Mouse (Mus musculus) midbrain, embryonic 16.5 days (tissue): ENCODE measurements at regions not wholly inside any gene's neighbourhood (a gene's known extent, or its start where the extent isn't known, plus 50 kb on each side); places are given as distances from the start of the nearest gene placed in this dataset.

Source experiments
- ATAC-seq: fragments of 200-750 bp; cut with Nextera tagmentation; 2 replicates; pipeline ENCODE4 v1.8.0; 2017; ENCODE audit warnings: moderate TSS enrichment
- H3K27ac ChIP-seq: fragments of 300-500 bp; sonication (generic); 2 replicates; pipeline ENCODE4 v1.5.1; 2014; ENCODE audit warnings: mild to moderate bottlenecking, low read length, mixed read lengths
- H3K27me3 ChIP-seq: fragments of 300-500 bp; sonication (generic); 2 replicates; pipeline ENCODE4 v1.6.1; 2014; ENCODE audit warnings: low read depth, low read length, mixed read lengths; ENCODE audit not compliant: control insufficient read depth, insufficient read depth
- H3K36me3 ChIP-seq: fragments of 300-500 bp; sonication (generic); 2 replicates; pipeline ENCODE4 v1.6.1; 2014; ENCODE audit warnings: mild to moderate bottlenecking, low read length, moderate library complexity, mixed read lengths; ENCODE audit not compliant: control insufficient read depth, insufficient read depth
- H3K4me1 ChIP-seq: fragments of 300-500 bp; sonication (generic); 2 replicates; pipeline ENCODE4 v1.6.1; 2014; ENCODE audit warnings: mild to moderate bottlenecking, low read length, mixed read lengths; ENCODE audit not compliant: control insufficient read depth, insufficient read depth
- H3K4me2 ChIP-seq: fragments of 300-500 bp; sonication (generic); 2 replicates; pipeline ENCODE4 v1.6.1; 2014; ENCODE audit warnings: mild to moderate bottlenecking, low read length, mixed read lengths
- H3K4me3 ChIP-seq: fragments of 300-500 bp; sonication (generic); 2 replicates; pipeline ENCODE4 v1.5.1; 2014; ENCODE audit warnings: low read depth, mild to moderate bottlenecking, low read length, moderate library complexity, mixed read lengths
- H3K9ac ChIP-seq: fragments of 300-500 bp; sonication (generic); 2 replicates; pipeline ENCODE4 v1.6.1; 2014; ENCODE audit warnings: low read depth, low read length, mixed read lengths
- H3K9me3 ChIP-seq: fragments of 300-500 bp; sonication (generic); replicated peaks from 2 replicates; pipeline ENCODE4 v1.6.1; 2014; ENCODE audit warnings: mild to moderate bottlenecking, low read length, mixed read lengths; ENCODE audit not compliant: control insufficient read depth, poor library complexity, severe bottlenecking
- WGBS: fragments of 180-500 bp; shearing (Covaris S2); extraction: QIAGEN DNeasy Blood & Tissue Kit; methylation state at CpG from one replicate; pipeline ENCODE4 v1.1.7; 2014; 5-methylcytosine and 5-hydroxymethylcytosine counted together

- H3K4me1 ChIP-seq: no peaks in the 10 kb centered on the region
- no peaks in the 10 kb centered on the region; the same call in 1 of the 2 replicates for H3K27me3 ChIP-seq
- H3K36me3 ChIP-seq: no peaks in the 10 kb centered on the region
- H3K9me3 ChIP-seq: no peaks in the 10 kb centered on the region
- H3K4me3 ChIP-seq: no peak overlapping the region
- H3K27ac ChIP-seq: no peak overlapping the region
- no peak for ATAC-seq
- 86% methylated on average over 11 of the region's 11 CpGs for WGBS
- no peak overlapping the region for H3K4me2 ChIP-seq
- H3K9ac ChIP-seq: no peak overlapping the region
Observed at GRCm38 (mm10) chr13:71359112-71359511, 517.5 kb upstream of the Adamts16 start.

GRCm38 (mm10) chr13:71350787-71351186 is 509.2 kb upstream of the Adamts16 start:
- Histone ChIP-seq H3K9ac (no peak overlapping the region), H3K36me3 (no peaks in the 10 kb centered on the region), H3K27ac (no peak overlapping the region), H3K4me3 (no peak overlapping the region), H3K4me2 (no peak overlapping the region), H3K9me3 (no peaks in the 10 kb centered on the region), H3K4me1 (0 out of 2 replicates have a peak, but pooled peaks cover 2% of the 10 kb centered on the region), H3K27me3 (no peaks in the 10 kb centered on the region; the same call in 1 of the 2 replicates)
- WGBS: 64% methylated on average over 7 of the region's 7 CpGs
- no peak for ATAC-seq

- WGBS: 97% methylated on average over 1 of the region's 1 CpGs
- no peaks in the 10 kb centered on the region for H3K27me3 ChIP-seq
Observed at GRCm38 (mm10) chr13:71342921-71343320, 501.3 kb upstream of the Adamts16 start.

GRCm38 (mm10) chr13:71338700-71339099 is 497.1 kb upstream of the Adamts16 start:
- Histone ChIP-seq H3K27me3 (no peaks in the 10 kb centered on the region), H3K9me3 (no peaks in the 10 kb centered on the region), H3K4me3 (no peak overlapping the region), H3K4me1 (no peaks in the 10 kb centered on the region), H3K27ac (no peak overlapping the region), H3K4me2 (no peak overlapping the region), H3K9ac (no peak overlapping the region), H3K36me3 (no peaks in the 10 kb centered on the region)
- no peak for ATAC-seq
- WGBS: 23% methylated on average over 6 of the region's 6 CpGs

More at GRCm38 (mm10) chr13:71342921-71343320, 501.3 kb upstream of the Adamts16 start:
- no peak overlapping the region for H3K27ac ChIP-seq
- H3K4me3 ChIP-seq: no peak overlapping the region
- no peaks in the 10 kb centered on the region for H3K4me1 ChIP-seq
- ATAC-seq: no peak
- H3K4me2 ChIP-seq: no peak overlapping the region
- H3K36me3 ChIP-seq: no peaks in the 10 kb centered on the region
- no peak overlapping the region for H3K9ac ChIP-seq
- no peaks in the 10 kb centered on the region for H3K9me3 ChIP-seq

GRCm38 (mm10) chr13:71334925-71335324 is 493.3 kb upstream of the Adamts16 start:
- WGBS: 84% methylated on average over 4 of the region's 4 CpGs
- Histone ChIP-seq H3K4me2 (no peak overlapping the region), H3K27me3 (no peaks in the 10 kb centered on the region), H3K4me1 (peaks cover 9% of the 10 kb centered on the region), H3K4me3 (no peak overlapping the region), H3K9me3 (no peaks in the 10 kb centered on the region), H3K27ac (no peak overlapping the region), H3K36me3 (no peaks in the 10 kb centered on the region), H3K9ac (no peak overlapping the region)
- no peak for ATAC-seq

- no peak overlapping the region for H3K4me3 ChIP-seq
- peaks cover 9% of the 10 kb centered on the region for H3K4me1 ChIP-seq
- H3K4me2 ChIP-seq: no peak overlapping the region
- H3K27me3 ChIP-seq: no peaks in the 10 kb centered on the region; the same call in 1 of the 2 replicates
- no peaks in the 10 kb centered on the region for H3K9me3 ChIP-seq
- 92% methylated on average over 4 of the region's 4 CpGs for WGBS
- no peak overlapping the region for H3K9ac ChIP-seq
- H3K36me3 ChIP-seq: no peaks in the 10 kb centered on the region
- ATAC-seq: no peak
- no peak overlapping the region for H3K27ac ChIP-seq
Observed at GRCm38 (mm10) chr13:71333146-71333545, 491.5 kb upstream of the Adamts16 start.

- Histone ChIP-seq H3K4me3 (no peak overlapping the region), H3K9me3 (no peaks in the 10 kb centered on the region), H3K4me2 (no peak overlapping the region; the same call in none of the 2 replicates), H3K36me3 (no peaks in the 10 kb centered on the region), H3K27ac (no peak overlapping the region), H3K4me1 (peaks cover 9% of the 10 kb centered on the region), H3K9ac (no peak overlapping the region), H3K27me3 (no peaks in the 10 kb centered on the region; the same call in 1 of the 2 replicates)
- 5% methylated on average over 6 of the region's 6 CpGs for WGBS
- peak; percentile 48 for ATAC-seq
Observed at GRCm38 (mm10) chr13:71330321-71330720, 488.7 kb upstream of the Adamts16 start.

- H3K4me1 ChIP-seq: peaks cover 9% of the 10 kb centered on the region
- H3K27ac ChIP-seq: no peak overlapping the region
- no peaks in the 10 kb centered on the region for H3K36me3 ChIP-seq
- no peaks in the 10 kb centered on the region for H3K9me3 ChIP-seq
- no peak overlapping the region for H3K4me3 ChIP-seq
- H3K9ac ChIP-seq: no peak overlapping the region
- 82% methylated on average over 4 of the region's 4 CpGs for WGBS
- H3K4me2 ChIP-seq: no peak overlapping the region
- ATAC-seq: no peak
- H3K27me3 ChIP-seq: no peaks in the 10 kb centered on the region; the same call in 1 of the 2 replicates
Observed at GRCm38 (mm10) chr13:71327802-71328753, 486.5 kb upstream of the Adamts16 start.

- ATAC-seq: no peak
- Histone ChIP-seq H3K27me3 (no peaks in the 10 kb centered on the region), H3K4me3 (no peak overlapping the region), H3K27ac (no peak overlapping the region), H3K9ac (no peak overlapping the region), H3K36me3 (no peaks in the 10 kb centered on the region), H3K4me2 (no peak overlapping the region), H3K4me1 (no peaks in the 10 kb centered on the region), H3K9me3 (no peaks in the 10 kb centered on the region)
- 91% methylated on average over 3 of the region's 3 CpGs for WGBS
Observed at GRCm38 (mm10) chr13:71320489-71320888, 478.9 kb upstream of the Adamts16 start.
